Mouse (Mus musculus): ENCODE measurements around the gene Il6st. TPM values are rescaled to one million over a fixed set of nuclear protein-coding genes. Genes with fewer than 3 reads are reported as not detected.

The Il6st gene
- polyA plus RNA-seq, 1 experiment from 2014 or later, result 9.8 TPM

DNA sequence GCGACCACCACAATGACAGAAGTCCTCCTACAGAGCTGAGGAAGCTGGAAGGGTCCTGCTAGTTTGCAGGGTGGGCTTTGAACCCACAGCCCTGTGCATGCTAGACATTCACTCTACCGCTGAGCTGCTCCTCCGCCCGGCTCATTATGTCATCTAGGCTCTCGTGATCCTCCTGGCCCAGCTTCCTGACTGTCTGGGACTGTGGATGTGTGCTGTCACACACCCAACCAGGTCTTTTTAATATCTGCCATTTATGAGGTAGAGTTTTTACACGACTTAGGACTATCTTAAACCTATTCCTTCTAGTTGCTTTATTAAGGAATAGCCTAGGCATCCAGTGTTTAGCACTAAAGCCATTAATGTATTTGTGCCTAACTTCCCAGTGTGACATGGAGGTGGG lies 41.6 kb downstream of the Il6st start:
- no peak for ATAC-seq
- no peak for DNase-seq (ENCODE audit: low spot score)
- no peaks in the 10 kb centered on the region for H3K4me1 ChIP-seq (ENCODE audit: control insufficient read depth, insufficient read depth, low read length)
- peaks cover 31% of the 10 kb centered on the region for H3K36me3 ChIP-seq (ENCODE audit: control insufficient read depth, insufficient read depth, low read length)
- H3K9me3 ChIP-seq (replicated peaks; ENCODE audit: control insufficient read depth, low read length), result no peaks in the 10 kb centered on the region
- H3K9ac ChIP-seq (ENCODE audit: low read length), result no peak overlapping the region
- H3K27me3 ChIP-seq (replicated peaks; ENCODE audit: control insufficient read depth, insufficient read depth, low read length), result no peaks in the 10 kb centered on the region
- H3K27ac ChIP-seq (ENCODE audit: low read depth, low read length), result no peak overlapping the region
- no peak overlapping the region for H3K4me3 ChIP-seq (ENCODE audit: low read depth, low read length)
- H3K4me2 ChIP-seq (ENCODE audit: low read length), result no peak overlapping the region
- WGBS, result 91% methylated on average over 6 of the region's 6 CpGs

DNA sequence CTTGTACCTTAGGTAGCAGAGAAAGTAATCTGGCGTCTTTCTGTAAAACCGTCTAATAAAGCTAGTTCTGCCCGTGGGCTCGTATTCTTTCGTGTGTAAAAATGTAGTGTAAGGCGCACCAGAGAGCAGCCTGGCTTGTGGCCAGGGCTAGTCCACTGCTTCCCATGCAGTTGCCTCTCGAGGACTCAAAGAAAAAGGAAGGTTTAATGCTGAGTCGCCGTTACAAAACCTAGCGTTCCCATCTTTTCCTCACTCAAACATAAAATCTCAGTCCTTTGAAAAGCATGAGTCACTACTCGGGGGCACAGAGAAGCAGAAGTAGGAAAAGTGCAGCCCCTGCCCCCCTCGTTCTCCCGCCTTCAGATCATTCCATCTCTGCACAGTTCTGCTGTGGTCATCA lies 42.9 kb downstream of the Il6st start:
- ATAC-seq, result no peak
- peak; percentile 23 for DNase-seq (ENCODE audit: low spot score)
- Histone ChIP-seq H3K4me2 (ENCODE audit: low read length) (no peak overlapping the region), H3K36me3 (ENCODE audit: control insufficient read depth, insufficient read depth, low read length) (peaks cover 24% of the 10 kb centered on the region), H3K9me3 (replicated peaks; ENCODE audit: control insufficient read depth, low read length) (no peaks in the 10 kb centered on the region), H3K27ac (ENCODE audit: low read depth, low read length) (no peak overlapping the region), H3K4me3 (ENCODE audit: low read depth, low read length) (no peak overlapping the region), H3K9ac (ENCODE audit: low read length) (no peak overlapping the region), H3K4me1 (ENCODE audit: control insufficient read depth, insufficient read depth, low read length) (no peaks in the 10 kb centered on the region), H3K27me3 (replicated peaks; ENCODE audit: control insufficient read depth, insufficient read depth, low read length) (no peaks in the 10 kb centered on the region)
- 77% methylated on average over 13 of the region's 13 CpGs for WGBS

DNA sequence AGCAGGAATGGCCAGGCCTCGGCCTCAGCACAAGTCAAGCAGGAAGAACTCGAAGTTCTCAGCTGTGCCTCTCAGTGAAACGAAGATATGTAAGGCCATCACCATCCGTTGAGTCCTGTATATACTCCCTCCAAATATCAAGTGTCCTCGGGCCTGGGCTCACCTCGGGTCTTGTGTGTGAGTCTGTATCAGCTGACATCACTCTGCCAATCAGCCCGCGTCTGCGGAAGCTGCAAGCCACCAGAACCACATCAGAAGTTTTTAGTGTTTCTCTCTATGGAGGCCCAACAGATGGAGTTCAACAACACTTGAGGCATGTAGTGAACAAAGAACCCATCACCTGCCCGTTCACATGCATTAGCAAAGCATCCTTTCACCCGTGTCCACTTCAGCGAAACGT lies 43.8 kb downstream of the Il6st start:
- H3K27ac ChIP-seq (ENCODE audit: low read depth, low read length), result no peak overlapping the region
- no peaks in the 10 kb centered on the region for H3K9me3 ChIP-seq (replicated peaks; ENCODE audit: control insufficient read depth, low read length)
- H3K4me1 ChIP-seq (ENCODE audit: control insufficient read depth, insufficient read depth, low read length), result no peaks in the 10 kb centered on the region
- no peaks in the 10 kb centered on the region for H3K27me3 ChIP-seq (replicated peaks; ENCODE audit: control insufficient read depth, insufficient read depth, low read length)
- ATAC-seq, result no peak
- H3K4me2 ChIP-seq (ENCODE audit: low read length), result no peak overlapping the region
- H3K36me3 ChIP-seq (ENCODE audit: control insufficient read depth, insufficient read depth, low read length), result peaks cover 22% of the 10 kb centered on the region
- H3K9ac ChIP-seq (ENCODE audit: low read length), result no peak overlapping the region
- DNase-seq (ENCODE audit: low spot score), result no peak
- WGBS, result 76% methylated on average over 13 of the region's 13 CpGs
- no peak overlapping the region for H3K4me3 ChIP-seq (ENCODE audit: low read depth, low read length)

DNA sequence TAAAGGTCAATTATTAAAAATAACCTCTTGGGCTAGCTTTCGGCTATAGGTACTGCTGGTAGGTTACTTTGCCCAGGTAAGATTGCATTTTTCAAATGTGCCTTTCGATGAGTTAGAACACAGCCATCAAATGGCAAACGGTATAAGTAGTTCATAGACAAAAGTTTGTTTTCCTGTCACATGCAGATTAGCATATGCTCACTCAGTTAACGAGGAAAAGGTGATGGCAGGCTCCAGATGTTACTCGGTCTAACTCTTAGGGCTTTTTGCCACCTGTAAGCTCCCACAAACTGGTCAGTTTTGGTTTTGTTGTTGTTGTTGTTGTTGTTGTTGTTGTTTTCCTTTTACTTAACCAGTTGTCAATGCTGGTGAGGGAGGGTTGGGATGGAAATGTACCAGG lies 44.6 kb downstream of the Il6st start:
- Histone ChIP-seq H3K4me1 (ENCODE audit: control insufficient read depth, insufficient read depth, low read length) (no peaks in the 10 kb centered on the region), H3K36me3 (ENCODE audit: control insufficient read depth, insufficient read depth, low read length) (peaks cover 18% of the 10 kb centered on the region), H3K27ac (ENCODE audit: low read depth, low read length) (no peak overlapping the region), H3K4me3 (ENCODE audit: low read depth, low read length) (no peak overlapping the region), H3K9ac (ENCODE audit: low read length) (no peak overlapping the region), H3K27me3 (replicated peaks; ENCODE audit: control insufficient read depth, insufficient read depth, low read length) (no peaks in the 10 kb centered on the region), H3K9me3 (replicated peaks; ENCODE audit: control insufficient read depth, low read length) (no peaks in the 10 kb centered on the region), H3K4me2 (ENCODE audit: low read length) (no peak overlapping the region)
- WGBS, result 56% methylated on average over 5 of the region's 5 CpGs
- DNase-seq (ENCODE audit: low spot score) (peak; percentile 56), ATAC-seq (peak; percentile 75)

DNA sequence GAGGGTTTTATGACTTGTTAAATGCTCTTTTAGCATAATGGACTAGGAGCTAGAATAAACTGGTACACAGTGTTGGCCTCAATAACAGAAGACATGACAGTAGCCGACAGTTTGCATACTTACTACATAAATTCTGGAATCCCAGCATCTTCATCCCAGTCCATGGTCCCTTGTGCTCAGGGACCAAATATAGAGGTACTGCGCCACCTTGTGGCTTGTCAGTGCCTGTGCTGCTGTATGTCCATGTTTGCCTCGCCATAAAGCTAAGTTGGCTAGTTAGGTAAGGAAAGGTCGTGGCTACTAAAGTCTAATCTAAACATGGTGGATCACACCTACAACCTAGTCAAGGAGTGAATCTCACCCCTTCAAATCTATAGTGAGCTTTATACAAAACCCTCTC lies 45.6 kb downstream of the Il6st start:
- WGBS, result 30% methylated on average over 4 of the region's 4 CpGs
- Histone ChIP-seq H3K9me3 (replicated peaks; ENCODE audit: control insufficient read depth, low read length) (no peaks in the 10 kb centered on the region), H3K27ac (ENCODE audit: low read depth, low read length) (no peak overlapping the region), H3K27me3 (replicated peaks; ENCODE audit: control insufficient read depth, insufficient read depth, low read length) (no peaks in the 10 kb centered on the region), H3K4me3 (ENCODE audit: low read depth, low read length) (no peak overlapping the region), H3K9ac (ENCODE audit: low read length) (no peak overlapping the region), H3K36me3 (ENCODE audit: control insufficient read depth, insufficient read depth, low read length) (peaks cover 9% of the 10 kb centered on the region), H3K4me2 (ENCODE audit: low read length) (no peak overlapping the region), H3K4me1 (ENCODE audit: control insufficient read depth, insufficient read depth, low read length) (no peaks in the 10 kb centered on the region)
- ATAC-seq (peak; percentile 77), DNase-seq (ENCODE audit: low spot score) (peak; percentile 85)

DNA sequence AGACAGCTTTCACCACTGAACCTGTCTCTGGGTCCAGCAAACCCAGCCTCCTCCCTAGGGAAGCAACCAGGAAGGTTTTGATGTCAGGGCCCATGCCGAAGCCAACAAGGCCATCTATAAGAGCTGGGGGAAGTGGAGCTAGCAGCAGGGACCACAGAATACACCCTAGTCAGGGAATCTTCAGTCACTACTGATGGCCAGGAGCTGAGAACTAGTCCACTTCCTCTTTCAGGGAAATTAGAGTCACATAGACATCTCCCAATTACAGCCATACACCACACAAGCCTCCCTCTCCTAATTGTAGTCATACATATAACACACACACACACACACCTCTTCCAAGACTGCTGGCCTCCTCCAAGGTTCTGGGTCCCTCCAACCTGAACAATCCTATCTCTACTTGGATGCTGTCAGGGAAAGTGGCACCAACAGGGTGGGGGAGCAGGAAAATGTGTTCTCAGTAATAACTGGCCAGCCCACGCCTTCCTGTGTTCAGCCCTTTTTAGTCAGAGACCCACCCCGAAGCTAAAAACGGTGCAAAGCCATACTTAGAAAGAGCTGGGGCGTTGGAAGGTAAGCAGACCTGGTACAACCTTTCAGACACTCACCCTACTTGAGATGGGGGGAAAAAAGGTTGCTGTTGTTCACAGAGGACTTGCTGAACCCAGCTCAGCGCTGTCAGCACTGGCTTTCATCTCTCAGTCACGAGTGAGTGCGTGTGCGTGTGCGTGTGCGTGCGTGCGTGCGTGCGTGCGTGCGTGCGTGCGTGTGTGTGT lies 46.8 kb downstream of the Il6st start:
- Histone ChIP-seq H3K9ac (ENCODE audit: low read length) (no peak overlapping the region), H3K27me3 (replicated peaks; ENCODE audit: control insufficient read depth, insufficient read depth, low read length) (no peaks in the 10 kb centered on the region), H3K36me3 (ENCODE audit: control insufficient read depth, insufficient read depth, low read length) (no peaks in the 10 kb centered on the region; the same call in 1 of the 2 replicates), H3K9me3 (replicated peaks; ENCODE audit: control insufficient read depth, low read length) (no peaks in the 10 kb centered on the region), H3K4me1 (ENCODE audit: control insufficient read depth, insufficient read depth, low read length) (no peaks in the 10 kb centered on the region), H3K27ac (ENCODE audit: low read depth, low read length) (no peak overlapping the region), H3K4me3 (ENCODE audit: low read depth, low read length) (no peak overlapping the region), H3K4me2 (ENCODE audit: low read length) (no peak overlapping the region)
- 93% methylated on average over 19 of the region's 19 CpGs for WGBS
- ATAC-seq, result no peak
- no peak for DNase-seq (ENCODE audit: low spot score)

DNA sequence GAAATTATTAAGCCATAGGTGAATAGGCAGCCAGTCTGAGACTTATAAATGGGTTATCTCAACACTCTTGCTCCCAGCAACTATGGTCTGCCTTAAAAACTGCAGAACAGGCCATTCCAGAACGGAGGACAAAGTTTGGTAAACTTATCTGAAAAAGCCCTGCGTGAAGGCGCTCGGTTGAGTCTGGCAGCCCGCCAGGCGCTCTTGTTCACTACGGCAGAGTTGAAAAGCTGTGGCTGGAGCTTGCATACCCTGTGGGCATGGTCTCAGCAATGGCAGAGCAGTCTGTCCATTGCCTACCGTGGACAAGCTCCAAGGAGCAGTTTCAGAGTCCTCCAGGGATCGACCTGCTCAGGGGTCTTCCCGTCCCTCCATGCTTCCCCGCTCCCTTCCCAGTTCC lies 47.4 kb downstream of the Il6st start:
- no peaks in the 10 kb centered on the region for H3K27me3 ChIP-seq (replicated peaks; ENCODE audit: control insufficient read depth, insufficient read depth, low read length)
- H3K9ac ChIP-seq (ENCODE audit: low read length), result no peak overlapping the region
- no peak overlapping the region for H3K4me3 ChIP-seq (ENCODE audit: low read depth, low read length)
- WGBS, result 68% methylated on average over 11 of the region's 11 CpGs
- no peaks in the 10 kb centered on the region for H3K9me3 ChIP-seq (replicated peaks; ENCODE audit: control insufficient read depth, low read length)
- no peak overlapping the region for H3K4me2 ChIP-seq (ENCODE audit: low read length)
- no peak overlapping the region for H3K27ac ChIP-seq (ENCODE audit: low read depth, low read length)
- H3K36me3 ChIP-seq (ENCODE audit: control insufficient read depth, insufficient read depth, low read length), result no peaks in the 10 kb centered on the region; the same call in 1 of the 2 replicates
- no peaks in the 10 kb centered on the region for H3K4me1 ChIP-seq (ENCODE audit: control insufficient read depth, insufficient read depth, low read length)
- DNase-seq (ENCODE audit: low spot score), result peak; percentile 34
- ATAC-seq, result no peak

DNA sequence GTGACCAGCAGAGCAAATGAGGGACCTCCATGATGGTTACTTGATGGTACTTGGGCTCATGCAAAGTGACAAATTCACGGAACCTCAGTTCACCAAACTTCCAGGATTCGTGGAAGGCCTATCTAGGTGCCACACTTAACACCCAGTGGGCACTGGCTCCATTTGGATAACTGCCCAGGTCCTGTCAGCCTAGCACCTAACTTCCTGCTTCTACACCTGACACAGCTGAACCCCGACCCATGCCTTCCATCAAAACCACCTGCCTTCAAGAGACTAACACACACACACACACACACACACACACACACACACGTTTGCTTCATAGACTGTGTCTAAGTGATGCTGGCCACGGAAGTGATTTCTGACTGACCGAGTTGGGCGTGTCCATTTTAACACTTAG lies 47.9 kb downstream of the Il6st start:
- no peak for ATAC-seq
- Histone ChIP-seq H3K4me3 (ENCODE audit: low read depth, low read length) (no peak overlapping the region), H3K9me3 (replicated peaks; ENCODE audit: control insufficient read depth, low read length) (no peaks in the 10 kb centered on the region), H3K27me3 (replicated peaks; ENCODE audit: control insufficient read depth, insufficient read depth, low read length) (no peaks in the 10 kb centered on the region), H3K36me3 (ENCODE audit: control insufficient read depth, insufficient read depth, low read length) (no peaks in the 10 kb centered on the region), H3K9ac (ENCODE audit: low read length) (no peak overlapping the region), H3K27ac (ENCODE audit: low read depth, low read length) (no peak overlapping the region), H3K4me1 (ENCODE audit: control insufficient read depth, insufficient read depth, low read length) (no peaks in the 10 kb centered on the region), H3K4me2 (ENCODE audit: low read length) (no peak overlapping the region)
- WGBS, result 87% methylated on average over 7 of the region's 7 CpGs
- DNase-seq (ENCODE audit: low spot score), result no peak

DNA sequence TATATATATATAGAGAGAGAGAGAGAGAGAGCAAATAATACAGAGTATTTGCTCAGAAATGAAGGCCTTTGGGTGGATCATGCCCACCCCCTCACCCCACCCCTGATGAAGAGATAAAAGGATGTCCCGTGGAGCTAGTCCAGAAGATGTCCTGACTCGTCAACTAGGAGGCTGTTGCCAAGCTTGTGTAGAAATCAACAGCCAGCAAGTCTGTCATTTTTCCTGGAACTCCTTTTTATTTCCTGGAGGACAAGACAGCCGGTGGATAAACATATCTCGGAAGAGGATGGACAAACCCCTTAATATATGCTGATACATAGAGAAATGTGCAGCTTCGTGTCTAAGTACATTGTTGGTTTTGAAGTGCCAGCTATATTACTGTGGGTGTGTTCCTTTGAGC lies 49.0 kb downstream of the Il6st start:
- Histone ChIP-seq H3K4me2 (ENCODE audit: low read length) (no peak overlapping the region), H3K27me3 (replicated peaks; ENCODE audit: control insufficient read depth, insufficient read depth, low read length) (no peaks in the 10 kb centered on the region), H3K4me1 (ENCODE audit: control insufficient read depth, insufficient read depth, low read length) (no peaks in the 10 kb centered on the region), H3K9ac (ENCODE audit: low read length) (no peak overlapping the region), H3K27ac (ENCODE audit: low read depth, low read length) (no peak overlapping the region), H3K4me3 (ENCODE audit: low read depth, low read length) (no peak overlapping the region), H3K36me3 (ENCODE audit: control insufficient read depth, insufficient read depth, low read length) (no peaks in the 10 kb centered on the region), H3K9me3 (replicated peaks; ENCODE audit: control insufficient read depth, low read length) (peaks cover under 1% of the 10 kb centered on the region; the same call in 1 of the 2 replicates)
- ATAC-seq (no peak), DNase-seq (ENCODE audit: low spot score) (no peak)
- 95% methylated on average over 5 of the region's 5 CpGs for WGBS

Measured in forebrain, embryonic 14.5 days (tissue).